Mouse (Mus musculus) adrenal gland, postnatal 10 days (tissue): ENCODE results near the gene Bpifb9a. TPM values are rescaled to one million over a fixed set of nuclear protein-coding genes. Genes with fewer than 3 reads are reported as not detected.
"Not testable (repeated sequence)": the region's sequence is repeated elsewhere in the genome, so short reads cannot be mapped to it uniquely, and the experiment has no call there.

ENCODE experiments used
- DNase-seq: peaks from one replicate; pipeline ENCODE4 v3.0.0; 2021; ENCODE audit warnings: mixed read lengths
- long read RNA-seq, 2 experiments: library from polyadenylated mRNA; stranded (forward); transcript quantifications; one replicate each; pipeline ENCODE4 v2.0.0; 2021
- total RNA-seq, 2 experiments: library from RNA; stranded (reverse); gene quantifications; 2 replicates each; pipeline ENCODE4 v1.2.3; 2021

Gene Bpifb9a
- not detected for total RNA-seq
- long read RNA-seq, experiment 1: 0 reads
- long read RNA-seq, experiment 2: 0 reads

DNA sequence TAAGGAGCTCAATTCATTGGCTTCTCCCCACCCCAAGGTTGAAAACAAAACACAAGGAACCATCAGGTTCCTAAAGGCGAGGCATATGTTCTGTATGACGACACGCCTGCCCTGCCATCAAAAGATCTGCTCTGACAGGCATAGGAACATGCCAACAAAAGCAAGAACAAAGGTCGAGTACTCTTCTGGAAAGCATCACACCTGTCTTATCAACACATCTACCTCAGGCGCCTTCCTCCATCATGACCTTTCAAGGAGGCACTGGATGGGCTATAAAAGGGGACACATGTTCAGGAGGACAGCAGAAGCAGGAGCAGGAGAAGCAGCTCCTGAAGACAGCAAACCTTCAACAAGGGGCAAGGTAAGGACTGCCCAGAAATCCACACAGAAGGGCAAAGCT is at the start of gene Bpifb9a:
Gene Bpifb9a (plus strand): TSS at position 301 of the 400 bp plus-strand sequence.
- DNase-seq: not testable (repeated sequence)

- DNase-seq: no peak
Observed at GRCm38 (mm10) chr2:154209112-154209511, 48.5 kb upstream of the Bpifb9a start.

DNA sequence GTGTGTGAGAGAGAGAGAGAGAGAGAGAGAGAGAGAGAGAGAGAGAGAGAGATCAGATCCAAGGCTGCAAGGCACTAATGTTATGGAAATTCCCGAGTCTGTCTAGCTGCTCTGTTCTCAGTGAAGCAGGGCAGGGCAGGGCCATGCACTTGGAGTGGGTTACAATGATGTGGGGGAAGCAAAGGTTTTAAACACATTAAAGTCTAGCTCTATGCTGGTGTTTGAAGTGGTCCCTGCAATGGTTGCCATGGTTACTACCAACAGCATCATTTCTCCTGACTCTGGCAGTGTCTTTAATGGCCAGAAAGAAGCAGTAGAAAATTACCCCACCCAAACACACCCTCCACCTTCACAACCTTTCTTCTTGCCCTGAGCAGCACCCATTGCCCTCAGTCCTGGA is 46.5 kb upstream of the Bpifb9a start:
- DNase-seq: no peak

- DNase-seq: no peak
Observed at GRCm38 (mm10) chr2:154211881-154212280, 45.8 kb upstream of the Bpifb9a start.

DNA sequence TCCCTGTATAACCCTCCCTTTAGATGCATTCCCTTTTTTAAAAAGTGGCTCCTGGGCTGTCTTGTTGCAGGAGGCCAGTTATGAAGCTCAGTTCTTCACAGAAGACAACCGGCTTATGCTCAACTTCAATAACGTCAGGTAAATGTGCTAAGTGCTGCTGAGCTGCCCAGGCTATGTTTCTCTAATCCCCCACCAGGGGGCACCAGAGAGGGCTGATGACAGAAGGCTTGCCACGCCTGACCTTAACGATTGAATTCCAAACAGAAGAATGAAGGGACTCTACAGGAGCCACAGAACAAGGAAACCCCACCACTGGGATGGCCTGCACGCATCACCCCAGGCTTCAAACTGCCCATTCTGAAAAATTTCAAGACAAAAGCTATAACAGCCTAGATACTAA is 42.5 kb upstream of the Bpifb9a start:
- DNase-seq: peak; percentile 90

DNA sequence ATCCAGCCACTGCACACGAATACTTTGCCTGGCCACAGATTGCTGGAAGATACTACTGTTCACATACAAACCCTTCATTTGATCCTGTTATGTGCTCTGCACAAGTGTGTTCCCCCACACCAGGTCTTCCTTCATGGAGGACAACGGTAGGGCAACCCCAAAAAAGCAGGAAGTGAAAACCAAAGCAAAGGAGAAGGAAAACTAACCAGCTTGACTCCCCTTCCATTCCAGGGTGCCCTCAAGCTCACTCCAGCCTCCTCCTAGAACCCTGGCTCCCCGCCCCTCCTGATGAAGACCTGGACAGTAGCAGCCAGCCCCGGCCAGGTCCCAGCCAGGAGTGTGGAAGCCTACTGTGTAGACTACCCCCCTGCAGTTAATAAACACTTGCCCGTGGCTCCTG is 37.7 kb upstream of the Bpifb9a start:
- DNase-seq: no peak

DNA sequence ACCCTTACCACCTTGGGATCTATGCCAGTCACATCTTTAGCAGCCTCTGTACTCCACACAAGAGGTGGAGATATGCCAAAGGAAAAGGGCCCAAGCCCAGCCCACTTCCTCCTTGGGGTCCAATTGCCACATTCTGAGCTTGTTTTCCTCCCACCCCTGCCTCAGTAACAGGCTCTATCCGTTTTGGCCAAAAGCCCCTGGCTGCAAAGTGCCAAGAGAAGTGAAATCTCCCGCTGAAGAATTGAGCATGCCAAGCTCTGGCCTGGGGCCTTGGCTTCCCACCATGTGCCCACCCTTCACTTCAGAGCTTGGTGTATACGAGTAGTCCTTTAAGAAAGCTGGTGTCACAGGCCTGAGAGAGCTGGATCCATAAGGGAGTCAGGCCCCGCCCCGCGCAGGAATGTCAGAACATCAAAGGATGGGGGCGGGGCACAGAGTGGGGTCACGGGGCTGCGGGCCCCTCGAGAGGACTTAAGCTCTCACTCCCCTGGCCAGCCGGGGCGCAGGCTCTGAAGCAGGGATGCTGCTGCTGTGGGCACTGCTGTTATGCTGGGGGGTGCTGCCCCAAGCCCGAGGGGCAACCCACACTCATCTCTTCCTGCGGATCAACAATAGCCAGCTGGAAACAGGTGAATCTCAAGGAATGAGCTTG is 34.3 kb upstream of the Bpifb9a start, which contains the start of gene Bpifb5:
Gene Bpifb5 (plus strand): TSS at position 478 of the 652 bp plus-strand sequence.
- peak; percentile 30 for DNase-seq

- DNase-seq: no peak
Observed at GRCm38 (mm10) chr2:154223917-154224273, 33.8 kb upstream of the Bpifb9a start.

GRCm38 (mm10) chr2:154226991-154227390 is 30.7 kb upstream of the Bpifb9a start:
- DNase-seq: no peak

DNA sequence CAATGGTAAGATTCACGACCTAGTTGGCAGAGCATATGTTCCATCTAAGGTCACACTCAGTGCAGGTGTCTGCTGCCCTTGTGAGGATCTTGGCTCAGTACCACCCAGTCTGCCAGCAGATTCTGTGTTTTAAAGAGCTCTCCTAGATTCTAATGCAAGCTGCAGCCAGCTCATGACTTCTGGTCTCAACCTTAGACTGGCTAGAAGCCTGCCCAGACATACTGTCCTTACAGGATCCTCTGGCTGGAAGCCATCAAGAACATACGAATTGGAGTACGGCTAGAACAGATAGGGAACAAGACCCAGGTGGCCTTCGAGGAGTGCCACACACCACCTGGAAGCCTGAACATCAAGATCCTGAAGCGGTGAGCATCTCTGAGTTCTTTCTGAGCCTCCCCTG is 29.8 kb upstream of the Bpifb9a start:
- DNase-seq: no peak

- DNase-seq: no peak
Observed at GRCm38 (mm10) chr2:154233426-154233825, 24.2 kb upstream of the Bpifb9a start.

- no peak for DNase-seq
Observed at GRCm38 (mm10) chr2:154240771-154241170, 16.9 kb upstream of the Bpifb9a start.

DNA sequence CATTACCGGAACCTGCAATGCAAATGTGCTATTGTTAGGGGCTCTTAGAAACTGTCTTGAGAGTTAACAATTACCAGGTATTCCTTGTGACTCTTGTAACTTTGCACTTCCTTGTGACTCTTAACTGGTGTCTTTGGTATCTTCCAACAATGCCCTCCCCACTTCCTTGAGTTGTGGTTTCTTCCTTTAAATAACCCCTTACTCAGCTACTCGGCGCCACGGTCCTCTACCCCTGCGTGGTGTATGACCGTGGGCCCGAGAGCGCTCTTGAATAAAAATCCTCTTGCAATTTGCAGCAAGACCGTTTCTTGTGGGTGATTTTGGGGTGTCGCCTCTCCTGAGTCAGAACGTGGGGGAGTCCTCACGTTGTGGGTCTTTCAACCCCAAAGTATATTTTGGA is 14.9 kb upstream of the Bpifb9a start:
- DNase-seq: not testable (repeated sequence)

DNA sequence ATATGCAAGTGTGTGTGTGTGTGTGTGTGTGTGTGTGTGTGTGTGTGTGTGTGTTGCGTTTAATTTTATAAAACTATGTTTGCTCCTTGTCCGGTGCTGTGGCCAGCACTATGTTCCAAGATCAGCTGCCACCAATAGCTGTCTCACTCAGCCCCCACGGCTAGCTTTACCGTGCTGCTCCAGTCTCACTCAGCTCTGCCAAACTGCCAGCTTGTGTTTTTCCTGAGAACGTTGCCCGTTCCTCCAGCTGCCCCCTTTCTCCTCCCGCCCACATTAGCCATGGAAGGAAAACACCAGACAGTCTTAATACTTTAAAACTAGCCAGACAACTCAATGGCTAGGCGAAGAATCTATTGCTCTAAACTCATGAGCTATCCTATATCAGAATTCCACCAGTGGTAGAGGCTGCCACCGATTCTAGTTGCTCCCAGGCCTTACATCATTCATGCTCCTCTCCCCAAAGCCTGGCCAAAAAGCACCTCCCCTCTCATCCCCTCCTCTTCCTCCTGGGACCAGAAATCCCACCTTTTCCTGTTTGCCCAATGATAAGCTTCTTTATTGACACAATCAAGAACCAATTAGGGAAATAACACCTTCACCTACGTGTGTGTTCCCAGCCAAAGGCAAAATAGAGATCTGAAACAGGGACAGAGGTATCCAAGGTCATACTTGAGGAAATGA is 14.2 kb upstream of the Bpifb9a start:
- no peak for DNase-seq

GRCm38 (mm10) chr2:154245322-154245721 is 12.3 kb upstream of the Bpifb9a start:
- DNase-seq: no peak

DNA sequence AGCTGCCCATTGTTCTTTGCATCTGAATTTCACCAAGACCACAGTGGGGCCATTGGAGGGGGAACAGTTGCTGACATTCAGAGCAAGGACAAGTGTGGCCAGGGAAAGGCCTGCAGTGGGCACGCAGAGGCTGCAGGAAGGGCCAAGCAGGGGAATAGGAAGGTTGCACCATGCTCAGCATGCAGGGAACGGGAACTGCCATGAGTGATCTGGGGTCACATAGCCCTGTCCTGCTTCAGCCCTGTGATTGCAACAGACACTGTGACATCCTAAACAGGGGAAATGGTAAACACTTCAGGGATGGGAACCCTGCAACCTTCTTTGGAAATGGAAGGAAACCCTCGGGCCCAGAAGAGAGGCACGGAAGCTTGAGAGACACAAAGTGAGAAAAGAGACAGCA is 2.4 kb upstream of the Bpifb9a start:
- DNase-seq: not testable (repeated sequence)

GRCm38 (mm10) chr2:154255770-154256169 is 1.9 kb upstream of the Bpifb9a start:
- no peak for DNase-seq

DNA sequence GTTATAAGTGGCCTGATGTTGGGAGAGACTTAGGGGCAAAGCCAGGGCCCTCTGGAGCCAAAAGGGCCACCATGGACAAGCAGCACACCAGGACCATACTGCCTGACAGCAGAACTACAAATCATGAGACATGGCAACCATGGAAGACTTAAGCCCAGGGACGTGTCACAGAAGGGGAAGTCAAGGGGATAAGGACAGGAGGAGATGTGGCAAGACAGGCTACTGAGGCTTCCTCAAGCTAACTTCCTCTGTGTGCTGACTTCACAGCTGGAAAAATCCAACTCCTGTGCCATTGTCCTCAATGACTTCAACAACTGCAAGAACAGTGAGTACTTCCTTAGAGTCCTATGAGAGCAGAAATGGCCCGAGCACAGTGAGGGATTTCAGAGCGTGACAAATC is 6.7 kb downstream of the Bpifb9a start:
- not testable (repeated sequence) for DNase-seq

GRCm38 (mm10) chr2:154291866-154292265 is 34.2 kb downstream of the Bpifb9a start:
- peak; percentile 25 for DNase-seq

DNA sequence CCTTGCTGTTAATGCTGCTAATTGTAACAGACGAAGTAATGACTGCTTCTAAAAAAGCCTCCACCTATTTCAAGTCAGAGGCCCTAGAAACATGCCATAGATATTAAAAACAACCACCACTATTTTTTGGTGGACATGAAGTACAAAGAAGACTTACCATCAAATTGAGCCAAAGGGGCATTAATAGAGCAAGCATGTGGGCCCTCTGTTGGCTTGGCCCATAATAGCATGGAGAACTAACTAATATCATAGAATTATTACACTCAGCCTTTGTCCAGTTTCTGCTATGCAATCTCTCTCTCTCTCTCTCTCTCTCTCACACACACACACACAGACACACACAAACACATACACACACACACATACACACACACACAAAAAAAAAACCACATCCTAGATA is 35.2 kb downstream of the Bpifb9a start:
- DNase-seq: no peak

DNA sequence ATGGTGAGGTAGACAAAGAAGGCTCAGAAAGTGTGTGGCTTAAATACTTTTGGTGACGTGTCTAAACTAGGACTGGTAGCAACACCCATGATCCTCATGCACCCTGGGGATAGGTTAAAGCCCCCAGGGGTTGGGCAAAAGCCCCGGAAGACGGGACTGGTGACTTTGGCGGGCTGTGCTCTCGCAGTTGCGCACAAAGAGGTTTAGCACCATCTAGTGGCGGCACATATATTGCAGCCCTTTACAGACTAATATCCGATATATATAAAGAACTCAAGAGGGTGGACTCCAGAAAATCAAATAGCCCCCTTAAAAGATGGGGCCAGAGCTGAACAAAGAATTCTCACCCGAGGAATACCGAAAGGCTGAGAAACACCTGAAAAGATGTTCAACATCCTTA is 37.1 kb downstream of the Bpifb9a start:
- DNase-seq: peak; percentile 67

GRCm38 (mm10) chr2:154300496-154300895 is 42.8 kb downstream of the Bpifb9a start:
- DNase-seq: peak; percentile 87

GRCm38 (mm10) chr2:154301763-154302162 is 44.1 kb downstream of the Bpifb9a start:
- no peak for DNase-seq

DNA sequence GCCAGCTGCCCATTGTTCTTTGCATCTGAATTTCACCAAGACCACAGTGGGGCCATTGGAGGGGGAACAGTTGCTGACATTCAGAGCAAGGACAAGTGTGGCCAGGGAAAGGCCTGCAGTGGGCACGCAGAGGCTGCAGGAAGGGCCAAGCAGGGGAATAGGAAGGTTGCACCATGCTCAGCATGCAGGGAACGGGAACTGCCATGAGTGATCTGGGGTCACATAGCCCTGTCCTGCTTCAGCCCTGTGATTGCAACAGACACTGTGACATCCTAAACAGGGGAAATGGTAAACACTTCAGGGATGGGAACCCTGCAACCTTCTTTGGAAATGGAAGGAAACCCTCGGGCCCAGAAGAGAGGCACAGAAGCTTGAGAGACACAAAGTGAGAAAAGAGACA is 47.0 kb downstream of the Bpifb9a start:
- DNase-seq: not testable (repeated sequence)
